Mouse (Mus musculus) C2C12 (cell line): Measurements from ENCODE around the gene Sox11. TPM values are rescaled to one million over a fixed set of nuclear protein-coding genes. Genes with fewer than 3 reads are reported as not detected.

ENCODE experiments used
- H3K27me3 ChIP-seq: one replicate; pipeline ENCODE4 v1.6.1; 2011; ENCODE audit not compliant: control insufficient read depth, insufficient read depth, insufficient read length
- H3K36me3 ChIP-seq: one replicate; pipeline ENCODE4 v1.6.1; 2011; ENCODE audit not compliant: control insufficient read depth, insufficient read depth
- H3K4me3 ChIP-seq: one replicate; pipeline ENCODE4 v1.5.1; 2011; ENCODE audit warnings: mild to moderate bottlenecking, control low read depth; ENCODE audit not compliant: poor library complexity, insufficient read depth, severe bottlenecking
- H3K79me2 ChIP-seq: one replicate; pipeline ENCODE4 v1.6.1; 2011; ENCODE audit not compliant: control insufficient read depth, insufficient read depth
- H3K79me3 ChIP-seq: one replicate; pipeline ENCODE4 v1.6.1; 2011; ENCODE audit warnings: low read depth, control low read depth
- H3ac ChIP-seq: one replicate; pipeline ENCODE3; 2011; ENCODE audit warnings: low read depth; ENCODE audit not compliant: control insufficient read depth, insufficient read length
- CEBPB ChIP-seq: IDR thresholded peaks from one replicate; pipeline ENCODE4 v1.6.1; 2011; ENCODE audit warnings: low read depth, mild to moderate bottlenecking, control low read depth, moderate library complexity
- CTCF ChIP-seq: IDR thresholded peaks from one replicate; pipeline ENCODE4 v1.5.1; 2011; ENCODE audit not compliant: control insufficient read depth, insufficient read depth, insufficient read length
- FOSL1 ChIP-seq: IDR thresholded peaks from one replicate; pipeline ENCODE4 v1.8.0; 2011; ENCODE audit warnings: mild to moderate bottlenecking, low read length; ENCODE audit not compliant: poor library complexity, insufficient read depth, severe bottlenecking
- MAX ChIP-seq: IDR thresholded peaks from one replicate; pipeline ENCODE4 v1.6.1; 2011; ENCODE audit warnings: mild to moderate bottlenecking, control low read depth
- MYOD1 ChIP-seq: IDR thresholded peaks from one replicate; pipeline ENCODE4 v1.6.1; 2011; ENCODE audit warnings: low read depth; ENCODE audit not compliant: control insufficient read depth, insufficient read length
- MYOG ChIP-seq: IDR thresholded peaks from one replicate; pipeline ENCODE4 v1.6.1; 2011; ENCODE audit not compliant: control insufficient read depth, insufficient read length; ENCODE audit errors: extremely low read depth
- USF1 ChIP-seq: IDR thresholded peaks from one replicate; pipeline ENCODE4 v1.6.1; 2011; ENCODE audit warnings: low read depth, mild to moderate bottlenecking, control low read depth, moderate library complexity
- polyA plus RNA-seq: library from polyadenylated mRNA; unstranded; fragments of >200 nt; fragmentation: generic; extraction: Trizol; gene quantifications from one replicate; pipeline ENCODE4 v1.2.1, GENCODE M21; 2012; ENCODE audit warnings: missing spikeins

Sox11 gene
- polyA plus RNA-seq, 1 experiment, result 7.0 TPM

DNA sequence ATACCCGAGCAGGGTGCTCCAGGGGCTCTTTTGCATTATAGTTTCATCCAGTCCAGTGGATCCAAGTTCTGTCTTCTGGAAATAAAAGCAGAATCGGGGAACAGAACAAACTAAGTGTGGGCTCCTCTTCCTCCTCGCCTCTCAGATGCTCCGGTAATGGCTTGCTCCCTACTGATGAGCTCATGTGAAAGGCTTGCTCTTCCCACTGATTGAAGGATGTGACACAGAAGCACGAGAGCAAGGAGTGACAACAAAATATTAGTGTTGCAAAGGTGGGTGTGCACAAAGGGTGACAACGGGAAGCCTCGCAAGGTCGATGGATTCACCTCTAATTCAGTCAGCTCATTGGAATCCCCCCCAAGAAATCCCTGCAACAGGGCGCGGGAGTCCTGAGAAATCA is 48.6 kb downstream of the Sox11 start:
- Histone ChIP-seq H3K79me3 (no peaks in the 10 kb centered on the region), H3K79me2 (no peaks in the 10 kb centered on the region), H3K36me3 (no peaks in the 10 kb centered on the region), H3K4me3 (no peak overlapping the region), H3ac (no peak overlapping the region), H3K27me3 (no peaks in the 10 kb centered on the region)
- TF ChIP-seq CTCF, result no peak
- TF ChIP-seq FOSL1, result no peak
- TF ChIP-seq MAX, result no peak
- TF ChIP-seq MYOD1, result no peak
- TF ChIP-seq CEBPB, result no peak
- TF ChIP-seq MYOG, result no peak
- no peak for TF ChIP-seq USF1

DNA sequence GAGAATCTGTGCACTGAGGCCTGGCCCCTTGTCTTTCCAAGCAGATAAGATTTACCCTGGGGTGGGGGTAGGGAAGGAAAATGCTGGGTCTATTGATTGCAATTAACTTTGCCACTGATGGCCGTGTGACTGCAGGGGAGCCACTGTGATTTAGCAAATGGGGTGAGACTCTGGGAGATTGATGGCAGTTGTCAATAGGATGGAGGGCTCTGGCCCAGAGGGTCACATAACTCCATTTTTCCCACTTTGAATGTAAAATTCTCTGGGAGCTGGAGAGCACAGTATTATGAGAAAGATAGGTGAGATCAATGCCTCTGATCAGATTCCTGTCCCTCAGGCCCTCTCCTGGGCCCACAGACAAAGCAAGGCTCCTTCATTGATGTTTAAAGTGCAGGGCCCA is 49.2 kb downstream of the Sox11 start:
- no peaks in the 10 kb centered on the region for H3K36me3 ChIP-seq
- H3K79me3 ChIP-seq, result no peaks in the 10 kb centered on the region
- no peaks in the 10 kb centered on the region for H3K27me3 ChIP-seq
- H3K4me3 ChIP-seq, result no peak overlapping the region
- no peak for TF ChIP-seq MAX
- TF ChIP-seq CEBPB, result no peak
- no peak for TF ChIP-seq USF1
- TF ChIP-seq CTCF, result no peak
- TF ChIP-seq MYOG, result no peak
- TF ChIP-seq MYOD1, result no peak
- TF ChIP-seq FOSL1, result no peak
- H3K79me2 ChIP-seq, result no peaks in the 10 kb centered on the region
- H3ac ChIP-seq, result no peak overlapping the region
